Mouse (Mus musculus) liver, adult 2 months (tissue): ENCODE measurements around the gene Ccdc85c.

Source experiments
- CTCF ChIP-seq: fragments of 200-500 bp; IDR thresholded peaks from 2 replicates; pipeline ENCODE4 v1.5.1; 2011; ENCODE audit warnings: low read depth, low read length, control low read depth
- POLR2A ChIP-seq: fragments of 200-500 bp; IDR thresholded peaks from 2 replicates; pipeline ENCODE4 v1.6.1; 2011; ENCODE audit warnings: low read length, control low read depth; ENCODE audit not compliant: insufficient read depth; ENCODE audit errors: extremely low read depth

GRCm38 (mm10) chr12:108195761-108196160 lies 79.5 kb downstream of the Ccdc85c start:
- TF ChIP-seq POLR2A (no peak), CTCF (no peak)
